Mouse (Mus musculus) liver, postnatal 0 days (tissue): ENCODE data around the gene Rtp2.

ENCODE experiments used
- CTCF ChIP-seq: sonication (generic); IDR thresholded peaks from 2 replicates; pipeline ENCODE4 v1.5.1; 2016; ENCODE audit warnings: antibody characterized with exemption, low read depth
- EP300 ChIP-seq: IDR thresholded peaks from 2 replicates; pipeline ENCODE4 v1.6.1; 2016; ENCODE audit warnings: antibody characterized with exemption, low read depth, mild to moderate bottlenecking

DNA sequence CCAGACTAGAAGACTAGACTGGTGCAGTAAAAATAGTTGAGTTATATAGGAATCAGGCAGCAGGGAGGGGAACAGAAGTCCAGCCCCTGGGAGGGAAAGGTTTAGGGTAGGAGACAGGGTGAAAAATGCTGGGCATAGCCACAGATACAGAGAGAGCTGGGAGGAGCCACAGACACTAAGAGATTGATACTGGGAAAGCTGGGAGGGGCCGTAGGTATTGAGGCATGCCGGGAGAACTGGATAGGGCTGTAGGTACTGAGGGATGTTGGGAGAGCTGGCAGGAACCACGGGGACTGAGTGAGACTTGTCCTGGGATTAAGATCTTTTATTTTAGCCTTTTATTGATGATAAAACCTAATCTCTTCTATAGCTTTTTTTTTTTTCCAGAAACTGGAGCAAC is 18.8 kb downstream of the Rtp2 start:
- TF ChIP-seq EP300, result no peak
- TF ChIP-seq CTCF, result no peak
